Mouse (Mus musculus) limb, embryonic 14.5 days (tissue): ENCODE results near the gene D1Pas1. TPM values are rescaled to one million over a fixed set of nuclear protein-coding genes. Genes with fewer than 3 reads are reported as not detected.

Source experiments
- ATAC-seq: fragments of 200-750 bp; cut with Nextera tagmentation; 2 replicates; pipeline ENCODE4 v1.8.0; 2017; ENCODE audit warnings: low read depth, moderate number of reproducible peaks, moderate TSS enrichment; ENCODE audit not compliant: low FRiP score
- DNase-seq: peaks from one replicate; pipeline ENCODE4 v3.0.0-alpha.2; 2015; ENCODE audit warnings: low spot score
- H3K27ac ChIP-seq: fragments of 300-500 bp; sonication (generic); replicated peaks from 2 replicates; pipeline ENCODE4 v1.5.1; 2014; ENCODE audit warnings: low read depth, mild to moderate bottlenecking, low read length, moderate library complexity, mixed read lengths
- H3K27me3 ChIP-seq: fragments of 300-500 bp; sonication (generic); 2 replicates; pipeline ENCODE4 v1.6.1; 2014; ENCODE audit warnings: low read length, mixed read lengths; ENCODE audit not compliant: control insufficient read depth, insufficient read depth
- H3K36me3 ChIP-seq: fragments of 300-500 bp; sonication (generic); 2 replicates; pipeline ENCODE4 v1.6.1; 2014; ENCODE audit warnings: mild to moderate bottlenecking, low read length, moderate library complexity, mixed read lengths; ENCODE audit not compliant: control insufficient read depth, insufficient read depth
- H3K4me1 ChIP-seq: fragments of 300-500 bp; sonication (generic); 2 replicates; pipeline ENCODE4 v1.6.1; 2014; ENCODE audit warnings: antibody characterized with exemption, low read length, mixed read lengths; ENCODE audit not compliant: control insufficient read depth, insufficient read depth
- H3K4me2 ChIP-seq: fragments of 300-500 bp; sonication (generic); replicated peaks from 2 replicates; pipeline ENCODE4 v1.6.1; 2014; ENCODE audit warnings: low read depth, mild to moderate bottlenecking, low read length, moderate library complexity; ENCODE audit not compliant: severe bottlenecking
- H3K4me3 ChIP-seq: fragments of 300-500 bp; sonication (generic); replicated peaks from 2 replicates; pipeline ENCODE4 v1.5.1; 2014; ENCODE audit warnings: low read length
- H3K9ac ChIP-seq: fragments of 300-500 bp; sonication (generic); 2 replicates; pipeline ENCODE4 v1.6.1; 2014; ENCODE audit warnings: mild to moderate bottlenecking, low read depth, low read length, moderate library complexity; ENCODE audit not compliant: severe bottlenecking
- H3K9me3 ChIP-seq: fragments of 300-500 bp; sonication (generic); 2 replicates; pipeline ENCODE4 v1.6.1; 2016; ENCODE audit warnings: low read length; ENCODE audit not compliant: control insufficient read depth
- POLR2A ChIP-seq: fragments of 200-500 bp; IDR thresholded peaks from 2 replicates; pipeline ENCODE4 v1.8.0; 2012; ENCODE audit warnings: inconsistent platforms, mild to moderate bottlenecking, moderate library complexity, borderline replicate concordance; ENCODE audit not compliant: insufficient read depth, insufficient read length; ENCODE audit errors: extremely low read depth
- WGBS: fragments of 180-500 bp; shearing (Covaris S2); extraction: QIAGEN DNeasy Blood & Tissue Kit; methylation state at CpG from one replicate; pipeline ENCODE4 v1.1.7; 2014; 5-methylcytosine and 5-hydroxymethylcytosine counted together
- polyA plus RNA-seq, 2 experiments: library from polyadenylated mRNA; depleted of rRNA in 1 of 2; stranded (reverse) in 1 of 2; unstranded in 1 of 2; fragments of >200 nt; fragmentation: Nextera tagmentation in 1 of 2; extraction: Ambion mirVana in 1 of 2; gene quantifications; 2 replicates each; pipeline versions ENCODE4 v1.2.1 to v1.2.3; 2012 to 2014

The D1Pas1 gene
- polyA plus RNA-seq, 2 experiments = 0.03 to 0.07 TPM

DNA sequence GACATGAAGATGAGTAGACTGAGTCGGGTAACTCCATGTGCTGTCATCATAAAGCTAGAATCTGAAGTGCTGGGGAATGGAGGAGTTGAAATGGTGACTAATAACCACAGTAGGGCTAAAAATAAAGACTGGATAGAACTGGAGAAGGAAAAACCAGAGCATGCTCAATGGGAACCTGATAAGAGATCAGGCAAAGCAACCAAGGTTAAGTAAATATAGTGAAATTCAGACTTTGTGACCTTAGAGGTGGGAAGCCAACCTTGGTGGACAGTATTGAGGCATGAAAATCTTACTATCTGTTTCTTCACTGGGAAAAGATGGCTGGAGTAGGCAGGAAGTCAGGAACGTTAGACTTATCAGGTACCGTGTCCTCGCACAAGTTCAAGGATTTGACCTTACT, 14.8 kb upstream of the D1Pas1 start:
- no peak overlapping the region for H3K4me2 ChIP-seq
- no peaks in the 10 kb centered on the region for H3K4me1 ChIP-seq
- H3K27me3 ChIP-seq = no peaks in the 10 kb centered on the region
- H3K36me3 ChIP-seq = no peaks in the 10 kb centered on the region
- no peaks in the 10 kb centered on the region for H3K9me3 ChIP-seq
- H3K4me3 ChIP-seq = no peak overlapping the region
- ATAC-seq (no peak), DNase-seq (no peak)
- no peak for TF ChIP-seq POLR2A
- no peak overlapping the region for H3K27ac ChIP-seq
- no peak overlapping the region for H3K9ac ChIP-seq
- 85% methylated on average over 4 of the region's 4 CpGs for WGBS

GRCm38 (mm10) chr1:186954591-186954990, 12.6 kb upstream of the D1Pas1 start:
- Histone ChIP-seq H3K4me2 (no peak overlapping the region), H3K27me3 (no peaks in the 10 kb centered on the region), H3K9ac (no peak overlapping the region), H3K4me3 (no peak overlapping the region), H3K9me3 (no peaks in the 10 kb centered on the region), H3K36me3 (no peaks in the 10 kb centered on the region), H3K4me1 (no peaks in the 10 kb centered on the region), H3K27ac (no peak overlapping the region)
- DNase-seq (no peak), ATAC-seq (no peak)
- TF ChIP-seq POLR2A = no peak
- WGBS = 81% methylated on average over 4 of the region's 4 CpGs

GRCm38 (mm10) chr1:186959380-186959779, 7.8 kb upstream of the D1Pas1 start:
- no peaks in the 10 kb centered on the region for H3K36me3 ChIP-seq
- H3K27me3 ChIP-seq = no peaks in the 10 kb centered on the region
- ATAC-seq (no peak), DNase-seq (no peak)
- H3K9me3 ChIP-seq = no peaks in the 10 kb centered on the region
- H3K4me3 ChIP-seq = no peak overlapping the region
- TF ChIP-seq POLR2A = no peak
- no peak overlapping the region for H3K27ac ChIP-seq
- H3K4me2 ChIP-seq = no peak overlapping the region
- H3K4me1 ChIP-seq = no peaks in the 10 kb centered on the region
- no peak overlapping the region for H3K9ac ChIP-seq
- WGBS = 40% methylated on average over 4 of the region's 4 CpGs

GRCm38 (mm10) chr1:186964143-186964875, 2.9 kb upstream of the D1Pas1 start:
- H3K9ac ChIP-seq = no peak overlapping the region
- H3K27ac ChIP-seq = no peak overlapping the region
- H3K9me3 ChIP-seq = peaks cover 24% of the 10 kb centered on the region
- DNase-seq (peak; percentile 27), ATAC-seq (no peak)
- no peak for TF ChIP-seq POLR2A
- H3K36me3 ChIP-seq = no peaks in the 10 kb centered on the region
- no peaks in the 10 kb centered on the region for H3K27me3 ChIP-seq
- WGBS = 59% methylated on average over 4 of the region's 4 CpGs
- no peaks in the 10 kb centered on the region for H3K4me1 ChIP-seq
- no peak overlapping the region for H3K4me3 ChIP-seq
- no peak overlapping the region for H3K4me2 ChIP-seq

- WGBS = 93% methylated on average over 34 of the region's 34 CpGs
- peaks cover 24% of the 10 kb centered on the region for H3K9me3 ChIP-seq
- H3K27me3 ChIP-seq = no peaks in the 10 kb centered on the region
- H3K4me3 ChIP-seq = no peak overlapping the region
- no peaks in the 10 kb centered on the region for H3K36me3 ChIP-seq
- DNase-seq (no peak), ATAC-seq (no peak)
- H3K9ac ChIP-seq = no peak overlapping the region
- no peak overlapping the region for H3K27ac ChIP-seq
- no peak for TF ChIP-seq POLR2A
- H3K4me2 ChIP-seq = no peak overlapping the region
- H3K4me1 ChIP-seq = no peaks in the 10 kb centered on the region
Observed at GRCm38 (mm10) chr1:186967926-186968325, 710 bp downstream of the D1Pas1 start.
